Mouse (Mus musculus) forebrain, embryonic 15.5 days (tissue): ENCODE measurements around the gene Fancm. TPM values are rescaled to one million over a fixed set of nuclear protein-coding genes. Genes with fewer than 3 reads are reported as not detected.
"Not testable (repeated sequence)": the region's sequence is repeated elsewhere in the genome, so short reads cannot be mapped to it uniquely, and the experiment has no call there.

Source experiments
- ATAC-seq: fragments of 200-750 bp; cut with Nextera tagmentation; replicated peaks from 2 replicates; pipeline ENCODE4 v1.8.0; 2017; ENCODE audit warnings: mild to moderate bottlenecking, moderate TSS enrichment, moderate library complexity
- H3K27ac ChIP-seq: fragments of 300-500 bp; sonication (generic); replicated peaks from 2 replicates; pipeline ENCODE4 v1.5.1; 2015; ENCODE audit warnings: mild to moderate bottlenecking, inconsistent platforms
- H3K27me3 ChIP-seq: fragments of 300-500 bp; sonication (generic); 2 replicates; pipeline ENCODE4 v1.6.1; 2015; ENCODE audit warnings: inconsistent platforms
- H3K36me3 ChIP-seq: fragments of 300-500 bp; sonication (generic); 2 replicates; pipeline ENCODE4 v1.6.1; 2015; ENCODE audit warnings: mild to moderate bottlenecking, inconsistent platforms
- H3K4me1 ChIP-seq: fragments of 300-500 bp; sonication (generic); 2 replicates; pipeline ENCODE4 v1.6.1; 2015; ENCODE audit warnings: inconsistent platforms
- H3K4me2 ChIP-seq: fragments of 300-500 bp; sonication (generic); replicated peaks from 2 replicates; pipeline ENCODE4 v1.6.1; 2015; ENCODE audit warnings: mild to moderate bottlenecking, inconsistent platforms
- H3K4me3 ChIP-seq: fragments of 300-500 bp; sonication (generic); 2 replicates; pipeline ENCODE4 v1.5.1; 2015; ENCODE audit warnings: mild to moderate bottlenecking, inconsistent platforms
- H3K9ac ChIP-seq: fragments of 300-500 bp; sonication (generic); replicated peaks from 2 replicates; pipeline ENCODE4 v1.6.1; 2015; ENCODE audit warnings: mild to moderate bottlenecking, inconsistent platforms
- H3K9me3 ChIP-seq: fragments of 300-500 bp; sonication (generic); 2 replicates; pipeline ENCODE4 v1.6.1; 2016; ENCODE audit warnings: inconsistent platforms
- WGBS: fragments of 180-500 bp; shearing (Covaris S2); methylation state at CpG from one replicate; pipeline ENCODE4 v1.1.7; 2015; ENCODE audit warnings: mixed read lengths; 5-methylcytosine and 5-hydroxymethylcytosine counted together
- polyA plus RNA-seq: library from polyadenylated mRNA; unstranded; fragments of >200 nt; fragmentation: Nextera tagmentation; extraction: Ambion mirVana; gene quantifications from 2 replicates; pipeline ENCODE4 v1.2.1, GENCODE M21; 2015

Fancm gene
- polyA plus RNA-seq, 1 experiment from 2014 or later, result 11.5 TPM

DNA sequence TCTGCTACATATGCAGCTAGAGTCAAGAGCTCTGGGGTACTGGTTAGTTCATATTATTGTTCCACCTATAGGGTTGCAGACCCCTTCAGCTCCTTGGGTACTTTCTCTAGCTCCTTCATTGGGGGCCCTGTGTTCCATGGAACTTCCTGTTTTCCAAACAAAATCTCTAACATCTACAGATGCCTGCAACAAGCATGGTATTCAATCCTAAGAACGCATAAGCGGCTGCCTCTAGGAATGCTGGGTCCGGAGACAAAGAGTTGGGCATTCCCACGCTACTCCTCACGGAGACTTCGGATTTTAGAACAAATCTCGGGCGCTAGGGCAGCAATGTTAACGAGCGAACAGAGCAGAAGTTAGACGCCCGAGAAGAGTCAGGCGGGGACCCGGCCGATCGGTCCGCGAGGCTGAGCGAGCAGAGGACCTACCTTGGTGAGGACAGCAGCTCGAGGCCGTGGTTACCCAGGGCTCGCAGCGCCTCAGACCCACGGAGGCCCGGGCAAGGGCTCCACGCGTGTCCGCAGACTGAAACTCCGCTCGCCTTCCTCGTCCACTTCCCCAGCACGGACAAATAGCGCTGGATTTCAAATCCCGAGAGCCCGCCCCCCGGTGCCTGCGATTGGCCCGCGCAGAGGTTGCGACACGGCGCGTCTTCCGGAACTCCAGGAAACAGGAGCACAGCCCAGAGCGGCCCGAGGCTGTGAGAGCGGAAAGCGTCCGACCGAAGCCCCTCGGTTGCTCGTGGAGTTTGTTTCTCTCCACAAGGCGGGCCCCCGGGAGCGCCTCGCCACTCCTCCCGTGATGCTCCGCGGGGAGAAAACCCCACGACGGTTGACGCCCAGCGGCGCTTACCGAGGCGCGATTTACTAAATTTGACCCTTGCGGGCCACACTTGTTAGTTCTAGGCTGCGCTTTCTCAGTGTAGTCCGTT lies 96.9 kb downstream of the Fancm start, which contains the start of gene Mis18bp1:
Mis18bp1 (minus strand) TSS at position 584 of the 931 bp plus-strand sequence.
- WGBS, result under 1% methylated on average over 70 of the region's 70 CpGs
- H3K36me3 ChIP-seq, result no peaks in the 10 kb centered on the region
- peaks cover 16% of the 10 kb centered on the region for H3K4me1 ChIP-seq
- no peaks in the 10 kb centered on the region for H3K9me3 ChIP-seq
- peak within 1 kb of the TSS; percentile 93 for H3K4me3 ChIP-seq
- peak; percentile 100 for ATAC-seq
- no peaks in the 10 kb centered on the region for H3K27me3 ChIP-seq
- H3K9ac ChIP-seq, result peak within 1 kb of the TSS; percentile 64
- H3K27ac ChIP-seq, result peak within 1 kb of the TSS; percentile 98
- H3K4me2 ChIP-seq, result peak within 1 kb of the TSS; percentile 68

DNA sequence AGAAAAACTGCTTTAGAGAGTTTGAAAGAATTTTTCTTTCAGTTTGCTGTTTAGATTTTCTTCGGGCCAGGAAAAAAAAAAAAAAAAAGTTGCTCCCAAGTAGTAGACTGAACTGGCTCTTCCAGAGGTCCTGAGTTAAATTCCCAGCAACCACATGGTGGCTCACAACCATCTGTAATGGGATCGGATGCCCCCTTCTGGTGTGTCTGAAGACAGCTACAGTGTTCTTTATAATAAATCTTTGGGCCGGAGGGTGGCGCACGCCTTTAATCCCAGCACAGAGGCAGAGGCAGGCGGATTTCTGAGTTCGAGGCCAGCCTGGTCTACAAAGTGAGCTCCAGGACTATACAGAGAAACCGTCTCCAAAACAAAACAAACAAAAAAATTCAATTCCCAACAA lies 97.6 kb downstream of the Fancm start:
- H3K9me3 ChIP-seq, H3K36me3 ChIP-seq, H3K27me3 ChIP-seq: not testable (repeated sequence)
- peak overlapping the region; percentile 68 for H3K4me2 ChIP-seq
- peaks cover 16% of the 10 kb centered on the region for H3K4me1 ChIP-seq
- peak overlapping the region; percentile 64; the same call in 1 of the 2 replicates for H3K9ac ChIP-seq
- H3K27ac ChIP-seq, result peak overlapping the region; percentile 98
- peak; percentile 42 for ATAC-seq
- 32% methylated on average over 8 of the region's 8 CpGs for WGBS
- peak overlapping the region; percentile 93 for H3K4me3 ChIP-seq

DNA sequence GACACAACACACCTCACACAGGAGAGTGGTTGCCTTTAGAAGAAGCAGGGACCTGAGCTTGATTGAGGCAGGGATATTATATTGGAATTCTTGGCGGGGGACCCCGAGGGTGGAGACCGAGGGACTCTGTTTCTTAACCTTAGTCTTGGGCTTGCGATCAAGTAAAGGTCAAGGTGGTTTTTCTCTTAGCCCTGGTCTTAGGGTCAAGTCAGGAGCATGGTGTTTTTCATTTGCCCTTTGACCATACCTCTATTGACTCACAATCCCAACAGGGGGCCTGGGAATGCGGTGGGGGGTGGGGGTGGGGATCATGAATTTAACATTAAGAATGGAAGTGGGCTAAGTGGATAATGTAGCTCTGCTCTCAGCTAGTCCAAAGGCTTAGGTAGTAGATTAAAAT lies 98.3 kb downstream of the Fancm start:
- H3K9me3 ChIP-seq, result no peaks in the 10 kb centered on the region
- ATAC-seq, result no peak
- no peak overlapping the region for H3K9ac ChIP-seq
- H3K4me1 ChIP-seq, result peaks cover 16% of the 10 kb centered on the region
- no peaks in the 10 kb centered on the region for H3K36me3 ChIP-seq
- no peak overlapping the region for H3K4me2 ChIP-seq
- no peak overlapping the region for H3K4me3 ChIP-seq
- no peak overlapping the region for H3K27ac ChIP-seq
- H3K27me3 ChIP-seq, result no peaks in the 10 kb centered on the region
- 90% methylated on average over 5 of the region's 5 CpGs for WGBS

Other genes starting within 250 kb of the Fancm start
- gene Gm527, start 157.7 kb upstream of the Fancm start, polyA plus RNA-seq, result 1.3 and 4.8 TPM in 2 replicates
- 27.8 and 29.0 TPM in 2 replicates for gene Klhl28, start 110.1 kb upstream of the Fancm start, polyA plus RNA-seq
- 23.0 and 26.5 TPM in 2 replicates for gene Togaram1, start 109.8 kb upstream of the Fancm start, polyA plus RNA-seq
- 52.7 and 57.6 TPM in 2 replicates for gene Prpf39, start 39.3 kb upstream of the Fancm start, polyA plus RNA-seq
- 438 and 488 TPM in 2 replicates for gene Fkbp3, start 1.6 kb upstream of the Fancm start, polyA plus RNA-seq
- 33.3 and 34.4 TPM in 2 replicates for gene Mis18bp1, start 97.0 kb downstream of the Fancm start, polyA plus RNA-seq
- not detected in 2 replicates for gene Wdr20rt, start 149.9 kb downstream of the Fancm start, polyA plus RNA-seq